Mouse (Mus musculus) lung, embryonic 16.5 days (tissue): Measurements from ENCODE around the gene Gm13691. TPM values are rescaled to one million over a fixed set of nuclear protein-coding genes. Genes with fewer than 3 reads are reported as not detected.
"Not testable (repeated sequence)": the region's sequence is repeated elsewhere in the genome, so short reads cannot be mapped to it uniquely, and the experiment has no call there.

Experiments used
- ATAC-seq: fragments of 200-750 bp; cut with Nextera tagmentation; 2 replicates; pipeline ENCODE4 v1.8.0; 2017; ENCODE audit warnings: low read depth, mild to moderate bottlenecking, moderate library complexity
- H3K27ac ChIP-seq: fragments of 300-500 bp; sonication (generic); 2 replicates; pipeline ENCODE4 v1.5.1; 2014; ENCODE audit warnings: mild to moderate bottlenecking, control low read depth, low read length
- H3K27me3 ChIP-seq: fragments of 300-500 bp; sonication (generic); 2 replicates; pipeline ENCODE4 v1.6.1; 2014; ENCODE audit warnings: low read depth, low read length, mixed read lengths; ENCODE audit not compliant: control insufficient read depth, insufficient read depth
- H3K36me3 ChIP-seq: fragments of 300-500 bp; sonication (generic); 2 replicates; pipeline ENCODE4 v1.6.1; 2014; ENCODE audit warnings: low read length; ENCODE audit not compliant: control insufficient read depth, insufficient read depth
- H3K4me1 ChIP-seq: fragments of 300-500 bp; sonication (generic); replicated peaks from 2 replicates; pipeline ENCODE4 v1.6.1; 2014; ENCODE audit warnings: low read length, mixed read lengths; ENCODE audit not compliant: control insufficient read depth, insufficient read depth
- H3K4me2 ChIP-seq: fragments of 300-500 bp; sonication (generic); 2 replicates; pipeline ENCODE4 v1.6.1; 2014; ENCODE audit warnings: low read depth, low read length, control low read depth
- H3K4me3 ChIP-seq: fragments of 300-500 bp; sonication (generic); 2 replicates; pipeline ENCODE4 v1.5.1; 2014; ENCODE audit warnings: mild to moderate bottlenecking, low read length, control low read depth
- H3K9ac ChIP-seq: fragments of 300-500 bp; sonication (generic); 2 replicates; pipeline ENCODE4 v1.6.1; 2014; ENCODE audit warnings: low read length, control low read depth
- H3K9me3 ChIP-seq: fragments of 300-500 bp; sonication (generic); 2 replicates; pipeline ENCODE4 v1.6.1; 2016; ENCODE audit warnings: low read length; ENCODE audit not compliant: control insufficient read depth
- WGBS: fragments of 180-500 bp; shearing (Covaris S2); extraction: QIAGEN DNeasy Blood & Tissue Kit; methylation state at CpG from one replicate; pipeline ENCODE4 v1.1.7; 2014; 5-methylcytosine and 5-hydroxymethylcytosine counted together
- polyA plus RNA-seq: library from polyadenylated mRNA; unstranded; fragments of >200 nt; fragmentation: Nextera tagmentation; extraction: Ambion mirVana; gene quantifications from 2 replicates; pipeline ENCODE4 v1.2.1, GENCODE M21; 2015

The Gm13691 gene
- polyA plus RNA-seq = not detected in 2 replicates

GRCm38 (mm10) chr2:83990253-83990652, at the start of gene Gm13691:
TSS of gene Gm13691 (plus strand) at chr2:83990553.
- not testable (repeated sequence) for H3K4me3 ChIP-seq, H3K9me3 ChIP-seq, H3K27me3 ChIP-seq, H3K4me1 ChIP-seq, H3K9ac ChIP-seq, H3K36me3 ChIP-seq, H3K27ac ChIP-seq, H3K4me2 ChIP-seq, ATAC-seq
- no CpG with 5 or more reads among the region's 6 CpGs for WGBS

GRCm38 (mm10) chr2:83940931-83941361, 49.4 kb upstream of the Gm13691 start, which contains the start of gene Zswim2:
TSS of gene Zswim2 (minus strand) at chr2:83941228.
- peak; percentile 61; the same call in 1 of the 2 replicates for ATAC-seq
- WGBS = 0% methylated on average over 20 of the region's 20 CpGs
- no peaks in the 10 kb centered on the region for H3K9me3 ChIP-seq
- peak within 1 kb of the TSS; percentile 20 for H3K4me3 ChIP-seq
- H3K4me1 ChIP-seq = peaks cover 4% of the 10 kb centered on the region
- H3K36me3 ChIP-seq = no peaks in the 10 kb centered on the region
- no peak within 1 kb of the TSS for H3K27ac ChIP-seq
- H3K9ac ChIP-seq = no peak within 1 kb of the TSS; the same call in 1 of the 2 replicates
- peak within 1 kb of the TSS; percentile 49 for H3K4me2 ChIP-seq
- no peaks in the 10 kb centered on the region for H3K27me3 ChIP-seq

GRCm38 (mm10) chr2:83941378-83941777, 49.0 kb upstream of the Gm13691 start:
- no peak overlapping the region for H3K4me3 ChIP-seq
- WGBS = 34% methylated on average over 3 of the region's 3 CpGs
- H3K27ac ChIP-seq = no peak overlapping the region
- H3K4me2 ChIP-seq = peak overlapping the region; percentile 49; the same call in 1 of the 2 replicates
- no peaks in the 10 kb centered on the region for H3K9me3 ChIP-seq
- H3K36me3 ChIP-seq = no peaks in the 10 kb centered on the region
- no peak overlapping the region for H3K9ac ChIP-seq
- no peak for ATAC-seq
- H3K4me1 ChIP-seq = peaks cover 4% of the 10 kb centered on the region
- H3K27me3 ChIP-seq = no peaks in the 10 kb centered on the region

- H3K4me1 ChIP-seq = peaks cover 4% of the 10 kb centered on the region
- H3K27me3 ChIP-seq = no peaks in the 10 kb centered on the region
- no peaks in the 10 kb centered on the region for H3K9me3 ChIP-seq
- no peak overlapping the region for H3K9ac ChIP-seq
- H3K36me3 ChIP-seq = no peaks in the 10 kb centered on the region
- ATAC-seq = no peak
- H3K27ac ChIP-seq = no peak overlapping the region
- no peak overlapping the region for H3K4me2 ChIP-seq
- 48% methylated on average over 4 of the region's 4 CpGs for WGBS
- H3K4me3 ChIP-seq = no peak overlapping the region
Measured at GRCm38 (mm10) chr2:83941792-83942191, 48.6 kb upstream of the Gm13691 start.

GRCm38 (mm10) chr2:83955393-83955792, 35.0 kb upstream of the Gm13691 start, which contains the start of gene Gm13698:
TSS of gene Gm13698 (plus strand) at chr2:83955693.
- H3K36me3 ChIP-seq, H3K4me3 ChIP-seq, H3K4me2 ChIP-seq, H3K9ac ChIP-seq, H3K9me3 ChIP-seq, H3K4me1 ChIP-seq, ATAC-seq, H3K27ac ChIP-seq, H3K27me3 ChIP-seq: not testable (repeated sequence)
- WGBS = no CpG with 5 or more reads among the region's 6 CpGs

- not testable (repeated sequence) for H3K36me3 ChIP-seq, H3K27me3 ChIP-seq, H3K9ac ChIP-seq, H3K4me2 ChIP-seq, H3K27ac ChIP-seq, ATAC-seq, H3K4me3 ChIP-seq, H3K4me1 ChIP-seq, H3K9me3 ChIP-seq
- WGBS = no CpG with 5 or more reads among the region's 6 CpGs
Measured at GRCm38 (mm10) chr2:83961203-83961602, 29.1 kb upstream of the Gm13691 start, which contains the start of gene Gm13693. TSS of gene Gm13693 (plus strand) at chr2:83961503.

GRCm38 (mm10) chr2:83967013-83967412, 23.3 kb upstream of the Gm13691 start, which contains the start of gene Gm13695:
TSS of gene Gm13695 (plus strand) at chr2:83967313.
- WGBS = no CpG with 5 or more reads among the region's 6 CpGs
- not testable (repeated sequence) for H3K27ac ChIP-seq, H3K36me3 ChIP-seq, H3K4me2 ChIP-seq, H3K9me3 ChIP-seq, ATAC-seq, H3K9ac ChIP-seq, H3K4me1 ChIP-seq, H3K4me3 ChIP-seq, H3K27me3 ChIP-seq

- no CpG with 5 or more reads among the region's 6 CpGs for WGBS
- H3K4me1 ChIP-seq, H3K4me3 ChIP-seq, ATAC-seq, H3K9me3 ChIP-seq, H3K27ac ChIP-seq, H3K4me2 ChIP-seq, H3K36me3 ChIP-seq, H3K9ac ChIP-seq, H3K27me3 ChIP-seq: not testable (repeated sequence)
Measured at GRCm38 (mm10) chr2:83972823-83973222, 17.5 kb upstream of the Gm13691 start, which contains the start of gene Gm13696. TSS of gene Gm13696 (plus strand) at chr2:83973123.

- not testable (repeated sequence) for H3K27ac ChIP-seq, H3K9ac ChIP-seq, H3K4me3 ChIP-seq, H3K27me3 ChIP-seq, H3K4me2 ChIP-seq, ATAC-seq, H3K9me3 ChIP-seq, H3K36me3 ChIP-seq, H3K4me1 ChIP-seq
- no CpG with 5 or more reads among the region's 6 CpGs for WGBS
Measured at GRCm38 (mm10) chr2:83978633-83979032, 11.7 kb upstream of the Gm13691 start, which contains the start of gene Gm13694. TSS of gene Gm13694 (plus strand) at chr2:83978933.
